Mouse (Mus musculus) mouse trophoblast stem cell (cell line): Measurements from ENCODE around the gene Gm20479.

Experiments used
- in situ Hi-C, 2 experiments: fragments of 300-500 bp; cut with MseI, MboI; formaldehyde crosslinking; loops; 2 replicates in 1 of 2; 3 replicates in 1 of 2; pipeline ENCODE4 v1.15.1; 2025

Gm20479 gene

DNA sequence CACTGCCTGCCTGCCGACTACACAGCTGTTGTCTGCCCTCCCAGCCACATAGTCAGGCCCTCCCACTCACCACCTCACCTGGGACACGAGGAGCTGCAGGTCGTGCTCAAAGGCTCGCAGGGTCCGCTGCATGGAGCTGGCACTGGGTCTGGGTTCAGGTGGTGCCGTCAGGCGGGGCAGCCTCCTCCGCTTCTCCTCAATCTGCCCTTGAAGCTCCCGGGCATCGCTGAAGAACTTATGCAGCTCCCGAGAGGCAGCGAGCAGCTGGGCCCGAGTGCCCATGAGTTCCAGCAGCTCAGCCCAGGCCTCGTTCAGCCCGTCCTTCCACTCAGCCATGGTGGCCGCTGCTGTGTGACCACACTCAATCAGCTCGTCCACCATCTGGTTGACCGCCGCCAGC, 11.9 kb upstream of the Gm20479 start:
- in situ Hi-C loops = no loop called here

DNA sequence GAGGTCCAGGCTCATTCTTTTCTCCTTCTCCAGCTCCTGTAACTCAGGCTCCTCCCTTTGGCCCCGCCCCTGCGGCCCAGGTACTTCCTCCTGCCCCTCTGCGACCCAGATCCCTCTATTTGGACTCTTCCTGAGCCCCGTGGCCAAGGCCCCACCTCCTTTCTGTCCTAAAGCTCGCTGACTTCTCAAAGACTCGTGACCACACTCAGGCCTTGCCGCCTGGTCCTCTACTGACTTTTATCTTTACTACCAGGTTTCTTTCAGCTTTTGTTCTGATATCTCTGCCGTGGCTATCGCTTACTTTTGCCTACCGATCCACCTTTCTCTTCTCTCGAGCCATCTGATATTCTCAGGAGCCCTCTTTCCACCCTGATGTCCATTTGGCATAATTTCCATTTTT, 10.8 kb upstream of the Gm20479 start:
- in situ Hi-C loops = no loop called here

DNA sequence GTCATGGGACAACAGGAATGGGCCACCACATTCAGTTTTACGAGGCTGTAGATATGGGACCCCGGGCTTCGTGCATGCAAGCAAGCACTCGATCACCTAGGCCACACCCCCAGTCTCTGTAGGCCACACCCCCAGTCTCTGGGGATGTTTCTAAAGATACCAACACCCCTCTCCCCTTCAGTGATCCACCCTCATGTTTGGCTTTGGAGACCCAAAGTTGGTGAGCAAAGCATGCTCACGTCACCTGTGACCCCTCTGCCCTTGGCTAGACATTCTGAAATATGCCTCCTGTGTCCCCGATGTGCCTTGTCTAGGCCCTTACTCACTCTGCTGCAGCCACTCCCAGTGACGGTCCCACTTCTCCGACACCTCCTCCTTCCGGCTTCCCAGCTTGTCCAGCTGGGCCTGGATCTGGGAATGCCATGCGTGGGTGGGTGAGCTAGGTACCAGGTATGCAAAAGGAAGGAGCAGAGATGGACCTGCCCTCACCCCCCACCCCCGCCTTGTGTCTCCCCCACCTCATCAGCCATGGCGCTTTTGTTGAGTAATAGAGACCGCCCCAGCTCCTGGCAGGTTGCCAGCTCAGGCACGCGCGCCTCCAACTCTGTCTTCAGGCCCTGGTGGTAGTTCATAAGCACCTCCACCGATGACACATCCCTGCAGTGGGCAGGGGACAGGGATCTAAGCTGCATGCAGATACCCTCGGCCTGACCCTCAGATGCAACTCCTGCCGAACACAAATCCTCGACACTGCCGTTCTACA, 9.0 kb upstream of the Gm20479 start:
- in situ Hi-C loops = no loop called here

DNA sequence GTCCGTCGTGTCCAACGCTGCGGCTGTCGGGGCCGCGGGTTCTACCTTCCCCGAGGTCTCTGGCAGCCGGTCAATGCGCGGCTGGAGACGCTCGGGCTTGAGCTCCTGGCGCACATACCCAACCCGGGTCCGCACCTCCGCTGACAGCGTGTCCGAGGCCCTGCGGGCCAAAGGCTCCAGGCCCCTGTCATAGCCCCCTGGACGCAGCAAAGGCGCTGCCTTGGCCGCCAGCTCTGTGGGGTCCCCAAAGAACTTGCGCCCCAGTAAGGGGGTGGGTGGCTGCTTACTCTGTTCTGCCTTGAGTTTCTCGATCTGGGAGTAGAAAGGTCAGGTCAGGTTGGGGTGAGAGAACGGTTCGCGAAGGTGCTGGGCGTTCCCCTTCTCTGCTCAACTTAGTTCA, 7.2 kb upstream of the Gm20479 start:
- in situ Hi-C loops = no loop called here

DNA sequence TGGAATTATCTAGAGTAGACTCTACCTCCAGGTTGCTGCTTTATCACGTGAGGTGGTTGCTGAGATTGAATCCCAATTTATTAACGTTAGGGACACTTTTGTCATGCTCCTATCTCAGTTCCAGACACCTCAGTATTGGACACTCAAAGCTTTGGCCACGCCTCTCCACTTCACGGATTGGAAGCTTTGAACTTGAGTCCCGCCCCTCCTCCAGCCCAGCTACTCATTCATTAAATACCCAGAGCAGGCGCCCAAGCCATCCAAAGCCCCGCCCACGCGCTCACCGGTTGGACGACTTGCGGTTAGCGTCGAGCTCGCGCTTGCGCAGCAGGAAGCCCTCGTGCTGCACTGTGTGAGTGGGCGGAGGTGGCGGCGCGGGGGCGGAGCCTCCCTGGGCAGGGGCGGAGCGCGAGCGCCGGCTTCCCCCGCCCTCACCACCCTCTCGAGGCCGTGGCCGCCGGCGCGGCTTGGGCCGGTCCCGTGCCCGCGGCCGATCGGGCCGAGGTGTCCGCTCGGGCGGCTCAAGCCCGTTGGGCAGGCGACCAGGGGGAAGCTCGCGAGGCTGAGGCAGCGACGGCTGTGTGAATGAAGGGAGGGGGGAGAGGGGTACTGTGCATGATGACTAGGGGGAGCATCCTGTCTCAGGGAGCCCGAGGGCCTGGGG, 4.2 kb upstream of the Gm20479 start:
- in situ Hi-C loops = no loop called here

DNA sequence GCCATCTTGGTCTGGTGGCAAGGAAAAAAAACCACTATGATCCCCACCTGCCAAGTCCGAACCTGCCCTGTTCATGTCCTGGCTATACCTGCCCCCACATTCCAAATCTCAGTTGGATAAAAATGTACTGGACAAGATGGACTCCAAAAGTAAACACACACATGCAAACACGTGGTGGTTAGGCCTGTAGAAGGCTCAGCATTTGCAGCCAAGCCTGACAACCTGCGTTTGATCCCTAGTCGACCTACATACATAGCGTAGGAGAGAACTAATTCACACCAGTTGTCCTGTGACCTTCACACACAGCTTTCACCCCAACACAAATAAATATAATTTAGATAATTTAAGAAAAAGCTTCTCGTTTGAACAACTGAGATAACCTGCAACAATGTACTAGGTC, 3.5 kb upstream of the Gm20479 start:
- in situ Hi-C loops = no loop called here

DNA sequence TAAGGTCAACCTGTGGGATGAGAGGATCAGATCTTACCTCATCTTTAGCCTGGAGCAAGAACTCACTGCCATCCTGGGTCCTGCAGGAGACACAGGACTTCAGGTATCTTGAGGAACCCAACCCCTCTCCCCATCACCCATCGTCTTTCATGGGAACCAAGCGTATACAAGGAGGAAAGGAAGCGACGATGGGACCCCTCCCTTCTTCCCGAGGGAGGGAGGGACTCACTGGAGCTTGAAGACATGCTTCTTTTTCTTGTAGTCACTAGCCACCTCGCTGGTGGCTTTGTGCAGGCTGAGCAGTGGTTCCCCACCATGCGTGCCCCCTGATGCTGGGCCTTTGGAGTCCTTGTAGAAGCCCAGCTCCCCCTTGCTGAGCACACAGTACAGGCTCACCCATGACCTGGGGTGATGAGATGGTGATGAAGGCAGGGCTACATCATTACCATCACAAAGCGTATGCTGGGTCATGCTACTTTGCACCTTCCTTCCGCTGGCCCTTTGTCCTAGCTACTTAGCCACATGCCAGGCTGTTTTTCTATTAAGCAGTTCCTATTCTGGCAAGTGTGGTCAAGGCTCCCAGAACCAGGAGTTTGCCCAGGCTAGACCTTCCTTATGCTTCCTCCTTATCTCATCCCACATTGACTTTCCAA, 2.6 kb upstream of the Gm20479 start:
- in situ Hi-C loops = no loop called here

DNA sequence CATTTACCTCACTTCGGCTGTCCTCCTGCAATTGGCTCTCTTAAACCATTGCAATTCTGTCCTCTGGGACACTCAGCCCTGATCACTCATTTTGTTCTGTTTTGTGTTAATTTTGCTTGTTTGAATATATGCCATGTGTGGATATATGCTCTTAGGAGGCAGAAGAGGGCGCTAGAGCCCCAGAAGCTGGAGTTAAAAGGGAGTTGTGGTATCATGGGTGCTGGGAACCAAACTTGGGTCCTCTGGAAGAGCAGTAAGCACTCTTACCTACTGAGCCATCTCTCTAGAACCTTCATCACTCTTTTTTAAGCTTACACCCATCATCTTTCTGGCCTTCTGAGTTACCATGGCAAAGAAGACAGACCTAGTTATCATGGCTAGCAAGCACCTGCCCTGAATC, 1.9 kb upstream of the Gm20479 start:
- in situ Hi-C loops = no loop called here

DNA sequence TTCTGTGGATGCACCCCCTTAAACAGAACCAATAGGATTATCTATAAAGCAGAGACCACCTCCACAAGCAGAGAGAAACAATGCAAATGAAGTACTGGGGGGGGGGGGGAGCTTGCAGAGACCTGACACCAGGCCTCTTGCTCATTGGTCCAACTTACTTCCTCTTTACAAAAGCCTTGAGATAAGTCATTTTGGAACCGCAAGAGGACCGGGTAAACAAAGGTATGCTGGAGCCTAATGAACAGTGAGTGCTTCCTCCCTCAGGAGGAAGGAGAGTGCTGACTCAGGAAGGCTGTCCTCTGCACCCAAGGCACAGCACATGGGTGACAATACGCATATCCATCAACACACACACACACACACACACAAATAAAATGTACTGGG, 368 bp upstream of the Gm20479 start:
- in situ Hi-C loops = no loop called here

DNA sequence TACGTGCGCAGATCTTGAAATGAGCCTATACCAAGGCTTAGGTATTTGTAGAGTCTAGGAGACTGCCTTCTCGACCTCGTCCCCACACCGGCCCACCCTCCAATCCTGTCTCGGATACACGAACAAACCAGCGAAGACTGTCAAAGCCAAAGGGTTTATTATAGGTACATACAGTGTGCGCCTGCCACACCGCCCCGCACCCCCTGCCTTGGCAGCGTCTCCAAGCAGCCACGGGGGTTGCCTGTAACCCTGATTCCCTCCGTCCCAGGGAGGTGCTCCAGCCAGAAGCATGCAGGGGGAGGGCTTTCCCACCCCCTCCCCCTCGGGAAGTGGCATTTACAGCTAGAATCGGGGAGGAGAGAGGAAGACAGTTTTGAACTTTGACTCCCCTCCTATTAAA, 971 bp downstream of the Gm20479 start:
- in situ Hi-C loops = no loop called here

DNA sequence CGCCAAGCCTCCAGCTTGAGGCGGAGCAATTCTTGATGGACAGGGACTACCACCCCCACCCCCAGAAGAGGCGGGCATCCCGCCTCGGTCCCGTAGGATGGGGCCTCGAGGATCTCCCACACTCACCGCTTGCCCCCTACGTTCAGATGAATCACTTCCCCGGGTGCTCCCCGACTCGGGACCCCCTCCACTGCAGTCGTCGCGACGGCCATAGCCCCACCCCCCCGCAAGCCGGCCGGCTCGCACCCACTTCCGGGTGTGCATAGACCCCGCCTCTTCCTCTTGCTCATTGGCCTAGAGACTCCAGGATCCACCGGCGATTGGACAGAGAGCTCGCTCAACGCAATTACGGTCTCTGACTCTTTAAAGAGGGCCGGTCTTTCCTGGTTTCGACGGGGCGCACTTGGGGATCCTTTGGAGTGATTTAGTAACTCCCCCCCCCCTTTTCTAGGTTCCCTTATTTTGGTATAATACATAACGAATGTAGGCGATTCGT, 1.4 kb downstream of the Gm20479 start, which contains the start of gene Shkbp1:
Gene Shkbp1, minus strand, starts transcription at position 275 of the 496 bp plus-strand sequence.
- in situ Hi-C loops = no loop called here

DNA sequence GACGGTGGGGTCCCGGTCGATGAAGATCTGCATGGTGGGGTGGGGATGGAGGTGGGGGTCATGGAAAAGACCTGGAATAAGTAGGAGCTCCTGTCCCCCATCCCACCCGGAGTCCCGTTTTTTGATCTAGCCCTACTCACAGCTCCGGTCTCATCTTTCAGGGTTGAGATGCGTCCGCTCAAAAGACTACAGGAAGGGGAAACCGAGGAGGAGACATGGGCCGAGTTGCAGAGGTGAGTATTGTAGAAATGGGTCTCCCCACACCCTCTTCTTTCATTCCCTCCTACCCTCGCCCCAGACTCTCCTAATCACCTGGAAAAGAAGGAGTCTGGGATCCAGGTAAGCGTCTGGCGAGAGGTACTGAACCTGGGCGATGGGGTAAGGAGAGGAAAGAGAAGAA, 2.0 kb downstream of the Gm20479 start:
- in situ Hi-C loops = no loop called here

DNA sequence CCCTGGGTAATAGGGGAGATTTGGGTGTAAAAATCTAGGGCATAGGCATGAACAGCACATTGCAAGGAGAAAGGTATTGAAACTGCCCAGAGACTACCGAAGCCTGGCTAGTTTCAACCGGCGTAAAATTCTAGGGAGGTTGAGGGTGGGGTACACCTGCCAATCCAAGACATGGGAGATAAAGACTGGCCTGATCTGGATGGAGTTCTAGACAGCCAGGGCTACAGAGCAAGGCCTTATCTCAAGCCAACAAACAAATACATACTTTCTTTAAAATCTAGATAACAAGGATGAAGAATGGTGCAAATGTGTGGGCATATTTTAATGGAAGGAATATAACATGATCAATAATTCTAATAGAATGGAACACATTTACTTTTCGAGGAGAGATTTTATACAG, 2.4 kb downstream of the Gm20479 start:
- in situ Hi-C loops = no loop called here

DNA sequence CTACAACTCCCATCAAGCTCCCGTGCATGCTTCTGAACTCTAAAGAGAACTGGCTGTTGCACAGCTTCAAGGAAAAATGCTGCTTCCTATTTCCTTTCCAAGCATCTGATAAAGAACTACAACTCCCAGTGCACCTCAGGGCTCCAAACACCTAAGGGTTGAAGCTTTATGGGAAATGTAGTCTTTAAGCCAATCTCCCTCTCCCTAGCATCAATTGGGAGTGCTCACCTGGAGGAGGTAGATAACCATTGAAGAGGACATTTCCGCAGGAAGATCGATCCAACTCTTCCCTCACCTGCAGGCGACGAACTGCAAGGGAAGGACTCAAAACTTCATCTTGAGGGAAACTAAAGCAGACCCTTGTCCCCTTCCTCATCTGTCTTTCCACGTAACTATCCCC, 3.1 kb downstream of the Gm20479 start:
- in situ Hi-C loops = no loop called here

DNA sequence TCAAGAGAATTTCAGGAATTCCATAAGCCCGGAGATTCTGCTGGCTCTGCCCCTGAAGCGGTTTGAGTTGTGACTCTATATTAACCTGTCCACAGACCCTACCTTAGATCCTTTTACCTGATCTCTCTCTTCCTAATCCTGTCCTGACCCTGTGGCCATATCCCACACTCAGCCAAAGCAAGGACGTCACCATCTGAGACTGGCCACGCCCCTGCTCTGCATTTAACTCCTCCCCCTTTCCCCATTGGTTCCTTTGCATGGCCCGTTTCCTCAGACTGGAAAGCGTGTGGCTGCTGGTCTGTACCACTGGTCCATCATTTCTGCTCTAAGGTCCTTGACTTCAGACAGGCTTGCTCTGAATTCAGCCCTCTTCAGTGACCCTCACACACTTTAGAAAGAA, 11.8 kb downstream of the Gm20479 start:
- in situ Hi-C loops = no loop called here

DNA sequence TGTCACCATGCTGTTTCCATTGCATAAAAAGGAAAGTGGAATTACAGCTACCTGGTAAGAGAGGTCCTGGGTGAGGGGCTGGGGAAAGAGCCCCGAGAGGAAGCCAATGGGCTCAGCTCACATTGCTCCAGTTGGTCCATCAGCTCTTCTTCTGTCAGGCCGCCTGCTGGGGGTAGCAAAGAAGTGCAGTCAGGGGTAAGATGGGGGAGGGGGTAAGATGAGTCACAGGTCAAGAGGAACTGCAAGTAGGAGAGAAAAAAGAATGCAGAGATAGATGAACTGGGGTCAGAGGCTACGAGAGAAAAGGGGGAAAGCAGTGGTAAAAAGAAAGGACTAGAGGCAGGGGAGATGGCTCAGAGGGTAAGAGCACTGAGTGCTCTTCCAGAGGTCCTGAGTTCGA, 14.6 kb downstream of the Gm20479 start:
- in situ Hi-C loops = no loop called here

DNA sequence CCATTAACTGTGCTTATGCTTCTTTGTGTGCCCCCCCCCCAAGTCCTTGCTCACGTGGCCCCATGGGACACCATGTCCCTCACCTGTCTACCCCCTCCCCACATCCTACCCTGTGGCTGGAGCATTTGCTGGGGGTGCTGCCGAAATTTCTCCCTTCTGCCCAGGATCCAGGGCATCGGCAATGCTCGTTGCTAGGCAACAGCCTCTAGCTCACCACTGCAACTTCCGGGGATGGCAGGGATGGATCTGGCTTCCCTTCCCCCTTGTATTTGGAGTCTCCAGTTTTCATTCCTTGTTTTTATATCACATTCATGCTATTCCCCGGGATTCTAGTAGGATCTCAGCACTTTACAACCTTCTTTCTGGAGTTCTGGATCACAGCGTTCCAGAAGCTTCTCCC, 17.7 kb downstream of the Gm20479 start:
- in situ Hi-C loops = loop anchor here (5.0 kb wide), 2 partner anchors 48 to 58 kb away; no protein-coding TSS in a partner anchor

DNA sequence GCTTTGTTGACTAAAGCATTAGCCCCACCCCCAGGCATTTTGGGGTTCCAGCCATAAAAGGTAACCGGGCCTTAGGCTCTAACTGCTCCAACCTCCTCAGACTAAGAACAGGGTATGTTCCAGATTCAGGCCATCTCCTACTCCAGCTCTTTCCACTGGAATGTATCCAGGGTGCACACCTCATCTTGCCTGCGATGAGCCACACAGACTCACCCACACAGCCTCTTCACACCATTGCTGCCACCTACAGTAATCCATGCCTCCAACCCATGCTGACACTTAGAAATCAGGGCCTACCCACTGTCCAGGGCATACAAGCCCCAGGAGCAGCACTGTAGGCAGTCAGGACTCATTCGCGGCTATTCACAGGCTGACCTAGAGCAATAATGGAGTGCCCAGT, 18.1 kb downstream of the Gm20479 start:
- in situ Hi-C loops = loop anchor here (5.0 kb wide), 2 partner anchors 48 to 58 kb away; no protein-coding TSS in a partner anchor

DNA sequence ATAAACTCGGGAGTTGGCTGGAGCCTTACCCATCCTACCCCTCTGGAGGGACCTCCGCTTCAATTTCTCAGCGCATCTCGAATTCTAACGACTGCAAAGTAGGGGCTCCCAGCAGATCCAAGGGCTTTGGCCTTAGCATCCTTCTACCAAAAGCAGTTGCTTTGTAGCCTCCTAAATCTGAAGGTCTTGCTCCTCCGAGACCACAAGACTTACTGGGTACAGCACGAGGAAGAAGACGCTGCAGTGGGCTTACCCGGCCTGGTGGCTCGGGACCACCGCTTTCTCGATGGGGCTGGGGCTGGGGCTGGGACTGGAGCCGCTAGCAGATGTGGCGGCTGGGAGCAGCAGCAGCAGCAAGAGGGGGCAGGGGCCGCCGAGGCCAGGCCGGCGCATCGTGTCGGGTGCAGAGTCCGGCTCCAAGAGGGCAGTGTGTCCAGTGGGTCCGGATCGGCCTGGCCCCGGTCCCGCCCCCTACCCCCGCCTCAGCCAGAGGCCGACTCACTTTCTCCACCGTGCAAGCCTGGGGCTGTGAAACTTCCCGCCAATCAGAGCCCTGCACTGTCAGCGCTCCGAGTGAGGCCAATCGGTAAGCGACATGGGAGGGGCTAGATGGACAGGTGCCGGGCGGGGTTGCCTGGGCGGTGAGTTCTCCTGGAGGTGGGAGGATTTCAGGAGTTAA, 19.9 kb downstream of the Gm20479 start, which contains the start of gene Ltbp4:
Gene Ltbp4, minus strand, starts transcription at position 518 of the 679 bp plus-strand sequence.
- in situ Hi-C loops = loop anchor here (5.0 kb wide), 2 partner anchors 50 to 60 kb away; no protein-coding TSS in a partner anchor

DNA sequence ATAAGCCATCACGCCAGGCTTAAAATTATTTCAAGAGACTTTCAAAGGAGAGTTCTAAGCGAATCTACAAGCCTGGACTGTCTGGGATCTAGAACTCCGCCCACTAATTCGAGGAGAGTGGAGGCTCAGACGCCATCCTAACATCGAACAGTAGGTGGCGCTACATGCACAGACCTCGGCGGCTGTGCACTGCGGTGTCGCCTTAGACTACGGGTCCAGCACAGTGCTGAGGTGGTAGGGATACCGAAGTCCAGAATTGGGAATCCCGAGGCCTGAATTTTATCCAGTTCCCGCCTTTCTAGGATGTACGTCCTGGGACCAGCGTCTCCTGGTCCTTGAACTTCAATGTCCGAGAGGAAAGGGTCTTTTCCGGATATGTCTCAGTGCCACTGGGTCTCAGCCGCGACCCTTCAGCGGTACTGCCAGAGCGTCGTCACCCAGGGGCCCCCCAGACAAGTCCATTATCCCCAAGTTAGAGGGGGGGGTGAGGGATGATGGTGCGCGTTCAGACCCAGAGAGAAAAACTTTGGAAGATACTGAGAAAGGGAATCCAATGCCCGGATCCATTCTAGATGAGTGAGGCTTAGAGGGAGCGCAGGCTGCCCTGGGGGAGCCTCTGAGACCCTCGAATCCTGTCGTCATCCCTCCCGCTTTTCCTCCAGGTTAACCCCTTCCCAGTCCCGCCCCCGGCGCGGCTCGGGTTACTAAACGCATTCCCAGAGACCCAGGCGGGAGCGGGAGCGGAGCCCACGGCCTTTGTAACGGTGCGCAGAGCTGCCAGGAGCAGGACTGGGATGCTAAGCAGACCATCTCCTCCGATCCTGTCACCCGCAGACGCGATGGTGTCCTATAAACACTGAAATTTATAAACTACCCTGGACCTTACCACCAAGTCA, 21.0 kb downstream of the Gm20479 start:
- in situ Hi-C loops = loop anchor here (5.0 kb wide), 2 partner anchors 51 to 61 kb away; no protein-coding TSS in a partner anchor
